ENCODE assay signal across 8 mouse cellular contexts in genomic region chr11:103325172-103325571, GRCm38 (mm10). TPM values are rescaled to one million over a fixed set of nuclear protein-coding genes. Genes with fewer than 3 reads are reported as not detected.
DNase-seq lines count a peak whose midpoint lies in the region; ATAC-seq lines count a peak whose summit lies in the region.

No protein-coding gene starts in this region.

- H3K27ac ChIP-seq in intestine, embryonic 14.5 days (ENCODE audit: low read depth), result no peak overlapping the region
- peak overlapping the region; percentile 30; the same call in 1 of the 2 replicates for H3K27ac ChIP-seq in limb, embryonic 10.5 days
- H3K27ac ChIP-seq in neural tube, embryonic 11.5 days (ENCODE audit: low read depth, low read length), result no peak overlapping the region

- H3K27me3 ChIP-seq in intestine, embryonic 14.5 days (replicated peaks; ENCODE audit: control insufficient read depth, insufficient read depth, low read length), result 0 out of 2 replicates have a peak, but pooled peaks cover 3% of the 10 kb centered on the region
- H3K27me3 ChIP-seq in limb, embryonic 10.5 days (ENCODE audit: low read depth, poor library complexity, severe bottlenecking), result peaks cover 28% of the 10 kb centered on the region
- no peaks in the 10 kb centered on the region for H3K27me3 ChIP-seq in neural tube, embryonic 11.5 days (ENCODE audit: control insufficient read depth, insufficient read depth, low read length)

- H3K9me3 ChIP-seq in intestine, embryonic 14.5 days (ENCODE audit: control insufficient read depth, low read length), result no peaks in the 10 kb centered on the region
- no peaks in the 10 kb centered on the region for H3K9me3 ChIP-seq in limb, embryonic 10.5 days (replicated peaks)
- H3K9me3 ChIP-seq in neural tube, embryonic 11.5 days (ENCODE audit: control insufficient read depth, low read length), result no peaks in the 10 kb centered on the region

- DNase-seq in urinary bladder, adult 2 months (ENCODE audit: low spot score), result peak; percentile 53
- DNase-seq in urinary bladder, adult 18-20 months (ENCODE audit: low spot score in 2 of 2), result no peak
- DNase-seq in cerebellum, adult 18-20 months, result peak; percentile 74 to 79
- peak; percentile 65 for DNase-seq in forelimb bud, embryonic 11.5 days (ENCODE audit: low read depth, low spot score)
- DNase-seq in intestine, embryonic 14.5 days (ENCODE audit: low spot score), result peak; percentile 86
- peak; percentile 82 for DNase-seq in limb, embryonic 10.5 days (ENCODE audit: low spot score)
- DNase-seq in neural tube, embryonic 11.5 days (ENCODE audit: low spot score), result peak; percentile 82
- DNase-seq in thymus, postnatal 4 days, result peak; percentile 87

- no peaks in the 10 kb centered on the region for H3K4me1 ChIP-seq in intestine, embryonic 14.5 days (replicated peaks; ENCODE audit: control insufficient read depth, insufficient read depth, low read length)
- peaks cover 11% of the 10 kb centered on the region; the same call in 1 of the 2 replicates for H3K4me1 ChIP-seq in limb, embryonic 10.5 days
- no peaks in the 10 kb centered on the region for H3K4me1 ChIP-seq in neural tube, embryonic 11.5 days (ENCODE audit: control insufficient read depth, insufficient read depth, low read length)

- H3K9ac ChIP-seq in intestine, embryonic 14.5 days (ENCODE audit: low read length), result no peak overlapping the region
- no peak overlapping the region for H3K9ac ChIP-seq in neural tube, embryonic 11.5 days (ENCODE audit: low read length)

- 0 out of 2 replicates have a peak, but pooled peaks have one; percentile 34 for ATAC-seq in intestine, embryonic 14.5 days (replicated peaks; ENCODE audit: low FRiP score, low TSS enrichment, low read depth)
- ATAC-seq in neural tube, embryonic 11.5 days (ENCODE audit: insufficient read depth, low FRiP score, low TSS enrichment), result no peak

- no peak overlapping the region for H3K4me2 ChIP-seq in intestine, embryonic 14.5 days (ENCODE audit: low read length)
- H3K4me2 ChIP-seq in neural tube, embryonic 11.5 days (ENCODE audit: low read depth), result no peak overlapping the region

- H3K36me3 ChIP-seq in intestine, embryonic 14.5 days (ENCODE audit: control insufficient read depth, insufficient read depth, low read length), result no peaks in the 10 kb centered on the region
- H3K36me3 ChIP-seq in limb, embryonic 10.5 days, result no peaks in the 10 kb centered on the region
- no peaks in the 10 kb centered on the region for H3K36me3 ChIP-seq in neural tube, embryonic 11.5 days (ENCODE audit: control insufficient read depth, insufficient read depth, low read length)

- no peak overlapping the region for H3K4me3 ChIP-seq in intestine, embryonic 14.5 days (ENCODE audit: low read depth, low read length)
- H3K4me3 ChIP-seq in limb, embryonic 10.5 days, result no peak overlapping the region
- no peak overlapping the region for H3K4me3 ChIP-seq in neural tube, embryonic 11.5 days (ENCODE audit: low read depth, low read length)

- 10% methylated on average over 8 of the region's 8 CpGs for WGBS in intestine, embryonic 14.5 days
- 21% methylated on average over 8 of the region's 8 CpGs for WGBS in limb, embryonic 10.5 days
- 13% methylated on average over 8 of the region's 8 CpGs for WGBS in neural tube, embryonic 11.5 days

RNA-seq across cellular contexts. Expression of gene Arhgap27, which starts 38.3 kb away (rescaled TPM):
- polyA plus RNA-seq in urinary bladder, adult 2 months (2012; rRNA removed), result 22.3 and 23.4 TPM in 2 replicates
- polyA plus RNA-seq in intestine, embryonic 14.5 days (2014; fragmentation: Nextera tagmentation; extraction: Ambion mirVana), result 23.8 and 24.8 TPM in 2 replicates
- polyA plus RNA-seq in limb, embryonic 10.5 days (2016; fragmentation: Nextera tagmentation; extraction: Ambion mirVana), result 5.3 and 8.2 TPM in 2 replicates
- polyA plus RNA-seq in neural tube, embryonic 11.5 days (2014; fragmentation: Nextera tagmentation; extraction: Ambion mirVana), result 4.3 and 4.5 TPM in 2 replicates

RNA-seq across cellular contexts. Expression of gene Map3k14, which starts 57.9 kb away (rescaled TPM):
- 6.6 and 8.9 TPM in 2 replicates for polyA plus RNA-seq in urinary bladder, adult 2 months (2012; rRNA removed)
- 3.7 and 3.9 TPM in 2 replicates for polyA plus RNA-seq in intestine, embryonic 14.5 days (2014; fragmentation: Nextera tagmentation; extraction: Ambion mirVana)
- 2.8 TPM in 2 replicates for polyA plus RNA-seq in limb, embryonic 10.5 days (2016; fragmentation: Nextera tagmentation; extraction: Ambion mirVana)
- polyA plus RNA-seq in neural tube, embryonic 11.5 days (2014; fragmentation: Nextera tagmentation; extraction: Ambion mirVana), result 2.5 and 3.5 TPM in 2 replicates

Comparison
In these comparisons a context has a peak if more than half of its experiments do, and no peak if none do; other contexts are left out.
1. DNase-seq: peak in urinary bladder, adult 2 months (single experiment), cerebellum, adult 18-20 months (2 of 2), forelimb bud, embryonic 11.5 days (single experiment), intestine, embryonic 14.5 days (single experiment), limb, embryonic 10.5 days (single experiment), neural tube, embryonic 11.5 days (single experiment) and thymus, postnatal 4 days (single experiment); none in urinary bladder, adult 18-20 months (0 of 2).